Mouse (Mus musculus): ENCODE data around the gene Rab4a.

DNA sequence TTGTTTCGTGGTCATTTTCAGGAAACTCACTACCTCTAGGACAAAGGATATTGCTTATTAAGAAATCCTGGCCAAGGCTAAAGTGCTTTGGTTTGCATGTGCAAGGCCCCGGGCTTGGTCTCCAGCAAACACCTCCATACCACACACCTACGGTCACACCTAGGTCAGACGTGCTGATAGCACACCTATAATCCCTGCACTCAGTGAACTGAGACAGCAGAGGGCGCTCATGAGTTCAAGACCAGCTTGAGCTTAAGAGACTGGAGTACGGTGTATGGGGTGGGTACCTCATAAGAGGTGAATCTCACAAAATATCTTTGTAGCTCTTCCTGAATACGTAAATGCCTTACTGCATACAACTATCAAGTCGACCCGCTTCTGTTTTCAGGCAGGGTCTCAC is 29.7 kb downstream of the Rab4a start:
- TF ChIP-seq CTCF (IDR thresholded peaks at IDR 0.05; ENCODE audit: insufficient read depth, low read depth, low read length) (peak; percentile 55; the same call in 1 of the 2 replicates), POLR2A (IDR thresholded peaks at IDR 0.05; ENCODE audit: insufficient read depth, low read depth, low read length) (no peak)

All from olfactory bulb, adult 2 months (tissue).